Mouse (Mus musculus) gastrocnemius, postnatal 25 days (tissue): ENCODE measurements around the gene Cenpt. TPM values are rescaled to one million over a fixed set of nuclear protein-coding genes. Genes with fewer than 3 reads are reported as not detected.

Source experiments
- DNase-seq: peaks from one replicate; pipeline ENCODE4 v3.0.0; 2022
- long read RNA-seq, 2 experiments: library from polyadenylated mRNA; stranded (forward); transcript quantifications; one replicate each; pipeline ENCODE4 v2.0.0; 2021
- total RNA-seq, 2 experiments: library from RNA; stranded (reverse); gene quantifications; 1 replicate in 1 of 2; 2 replicates in 1 of 2; pipeline ENCODE4 v1.2.3; 2021

The Cenpt gene
- total RNA-seq, result 1 to 10 TPM; 1.2 to 1.7 TPM
- long read RNA-seq, experiment 1, partial matches to known transcripts, result 0 of 2 reads
- long read RNA-seq, experiment 1, other reads (novel, unspliced or antisense), result 0 of 2 reads
- long read RNA-seq, experiment 2, result 0 reads

- no peak for DNase-seq
These were observed at the start of gene Cenpt for GRCm38 (mm10) chr8:105853178-105853577. Gene Cenpt, minus strand, starts transcription at chr8:105853278.

GRCm38 (mm10) chr8:105900941-105901616, 48.0 kb upstream of the Cenpt start:
- no peak for DNase-seq

DNA sequence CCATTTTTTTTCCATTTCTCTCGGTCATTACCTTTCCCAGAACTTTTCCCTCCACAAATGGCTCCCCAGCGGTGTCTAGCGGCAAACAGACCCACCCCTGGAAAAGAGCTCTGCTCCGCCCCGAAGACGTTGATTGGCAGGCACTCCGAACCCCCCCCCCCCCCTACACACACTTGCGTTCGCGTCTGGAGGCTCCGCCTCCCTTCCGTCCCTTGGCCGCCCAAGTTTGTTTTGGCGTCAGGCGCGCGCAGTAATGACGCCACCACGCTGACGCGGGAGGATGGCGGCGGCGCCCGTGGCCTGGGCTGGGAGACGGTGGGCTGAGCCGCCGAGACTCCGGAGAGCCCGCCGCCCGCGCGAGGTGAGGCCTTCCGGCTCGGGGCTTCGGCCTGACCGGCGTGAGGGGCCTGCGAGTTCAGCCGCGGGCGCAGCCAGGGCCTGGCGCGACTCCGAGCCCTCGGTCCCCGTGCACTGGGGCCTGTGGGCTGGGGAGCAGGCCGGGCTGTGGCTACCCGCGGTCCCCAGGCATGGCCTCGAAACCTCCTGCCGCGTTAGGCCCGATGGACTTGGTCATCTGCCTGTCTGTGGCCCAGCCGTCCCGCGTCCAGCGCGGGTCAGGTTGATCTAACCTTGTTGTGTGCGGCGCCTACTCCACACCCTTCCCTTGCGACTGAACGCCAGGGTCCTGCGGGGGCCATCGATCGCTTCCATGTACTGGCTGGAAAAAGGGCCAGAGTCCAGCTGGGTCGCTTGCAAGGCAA, 47.3 kb upstream of the Cenpt start, which contains the start of gene Pskh1:
Pskh1 (plus strand) TSS at position 262 of the 761 bp plus-strand sequence.
- DNase-seq, result peak; percentile 90

- DNase-seq, result no peak
These were observed 44.9 kb upstream of the Cenpt start for GRCm38 (mm10) chr8:105897801-105898480.

DNA sequence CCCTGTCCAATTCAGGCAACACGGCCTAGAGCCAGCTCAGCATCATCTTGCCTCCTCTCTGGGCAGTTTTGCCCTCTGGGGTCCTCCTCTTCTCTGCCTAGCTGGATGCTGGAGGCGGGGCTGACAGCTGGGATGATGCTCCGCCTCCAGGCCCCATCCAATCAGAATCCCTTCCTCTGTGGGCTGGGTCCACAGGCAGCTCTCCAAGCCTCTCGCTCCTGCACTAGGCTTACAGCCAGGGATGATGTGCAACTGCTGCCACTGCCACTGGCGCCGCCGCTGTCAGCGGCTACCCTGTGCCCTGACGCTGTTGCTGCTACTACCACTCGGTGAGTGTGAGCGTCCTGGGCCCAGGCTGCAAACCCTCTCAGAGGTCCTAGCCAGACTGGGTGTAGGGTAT, 40.3 kb upstream of the Cenpt start, which contains the start of gene Nrn1l:
Nrn1l (plus strand) TSS at position 229 of the 400 bp plus-strand sequence.
- peak; percentile 74 for DNase-seq

GRCm38 (mm10) chr8:105892432-105892831, 39.4 kb upstream of the Cenpt start:
- no peak for DNase-seq

DNA sequence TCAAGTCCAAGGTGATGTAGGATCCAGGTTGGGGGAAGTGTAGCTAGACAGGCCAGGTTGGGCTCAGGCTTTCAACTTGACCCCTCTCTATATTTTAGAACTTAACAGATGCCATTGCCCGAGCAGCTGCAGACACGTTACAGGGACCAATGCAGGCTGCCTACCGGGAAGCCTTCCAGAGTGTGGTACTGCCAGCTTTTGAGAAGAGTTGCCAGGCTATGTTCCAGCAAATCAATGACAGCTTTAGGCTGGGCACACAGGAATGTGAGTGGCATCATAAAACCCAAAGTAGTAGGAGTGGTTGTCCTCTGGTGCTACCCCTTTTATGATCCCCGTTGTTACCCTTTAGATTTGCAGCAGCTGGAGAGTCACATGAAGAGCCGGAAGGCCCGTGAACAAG, 37.8 kb upstream of the Cenpt start:
- peak; percentile 51 for DNase-seq

DNA sequence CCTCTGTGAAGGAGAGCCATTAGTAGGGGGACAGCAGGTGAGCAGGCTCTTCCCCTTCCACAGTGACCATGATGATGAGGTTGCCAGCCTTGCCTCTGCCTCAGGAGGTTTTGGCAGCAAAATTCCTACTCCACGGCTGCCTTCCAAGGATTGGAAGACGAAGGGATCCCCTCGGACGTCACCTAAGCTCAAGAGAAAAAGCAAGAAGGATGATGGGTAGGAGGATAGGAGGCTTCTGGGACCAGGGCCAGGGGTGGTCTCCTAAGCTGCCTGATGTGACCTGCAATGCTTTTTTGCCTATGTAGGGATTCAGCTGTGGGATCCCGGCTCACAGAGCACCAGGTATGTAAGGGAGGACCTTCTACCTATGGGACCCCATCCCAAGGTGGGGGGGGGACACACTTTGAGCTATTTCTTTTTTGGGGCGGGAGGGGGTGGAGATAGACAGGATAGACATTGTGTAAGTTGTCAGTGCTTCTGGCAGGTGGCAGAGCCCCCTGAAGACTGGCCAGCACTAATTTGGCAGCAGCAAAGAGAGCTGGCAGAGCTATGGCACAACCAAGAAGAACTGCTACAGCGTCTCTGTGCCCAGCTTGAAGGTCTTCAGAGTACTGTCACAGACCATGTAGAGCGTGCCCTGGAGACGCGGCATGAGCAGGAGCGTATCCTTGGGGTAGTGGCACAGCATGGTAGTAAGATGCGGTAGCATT, 36.8 kb upstream of the Cenpt start:
- no peak for DNase-seq

GRCm38 (mm10) chr8:105880754-105881520, 27.9 kb upstream of the Cenpt start, which contains the start of gene Edc4:
Gene Edc4, plus strand, starts transcription at chr8:105880881.
- DNase-seq, result peak; percentile 76

DNA sequence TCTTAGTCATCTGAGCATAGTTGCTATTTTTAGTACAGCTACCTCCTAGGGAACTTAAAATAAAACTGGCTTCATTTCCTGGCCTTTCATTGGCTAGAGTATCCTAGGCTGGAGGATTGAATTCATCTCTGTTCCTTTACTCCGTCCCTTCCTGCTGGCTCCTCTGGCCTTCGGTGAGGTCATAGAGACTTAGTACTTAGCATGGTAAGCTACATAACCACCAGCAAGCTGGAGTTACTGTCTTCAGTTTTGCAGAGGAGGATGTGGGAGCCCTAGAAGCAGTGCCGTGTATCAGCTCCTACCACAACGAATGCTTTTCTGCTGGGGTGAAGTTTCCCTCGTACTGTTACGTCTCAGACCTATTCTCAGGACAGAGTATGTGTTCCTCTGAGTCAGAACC, 21.2 kb upstream of the Cenpt start:
- peak; percentile 57 for DNase-seq

DNA sequence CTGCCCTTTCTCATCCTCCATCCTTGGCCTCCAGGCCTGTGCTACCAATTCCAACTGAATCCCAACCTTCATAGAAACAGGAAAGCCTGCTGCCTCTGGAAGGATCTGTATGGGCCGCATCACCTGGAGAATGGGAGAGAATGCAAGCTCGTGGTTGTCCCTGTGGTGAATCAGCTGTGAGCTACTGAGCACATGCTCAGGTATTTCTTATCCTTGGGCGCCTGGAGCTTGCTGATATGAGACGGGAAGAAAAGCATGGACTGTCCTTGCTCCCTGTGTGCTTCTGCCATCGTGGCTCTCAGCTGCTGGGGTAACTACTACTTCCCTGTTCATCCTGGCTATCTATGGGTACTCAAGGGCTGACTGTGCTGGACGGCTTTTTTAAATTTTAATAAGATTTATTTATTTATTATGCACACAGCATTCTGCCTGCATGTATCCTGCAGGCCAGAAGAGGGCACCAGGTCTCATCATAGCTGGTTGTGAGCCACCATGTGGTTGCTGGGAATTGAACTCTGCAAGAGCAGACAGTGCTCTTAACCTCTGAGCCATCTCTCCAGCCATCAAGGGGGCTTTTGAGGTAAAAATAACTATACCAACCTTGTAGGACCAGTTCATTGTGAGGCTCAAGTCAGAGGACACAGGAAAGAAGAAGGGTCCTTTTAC, 13.4 kb upstream of the Cenpt start:
- DNase-seq, result no peak

- no peak for DNase-seq
These were observed 8.9 kb upstream of the Cenpt start for GRCm38 (mm10) chr8:105861951-105862350.

DNA sequence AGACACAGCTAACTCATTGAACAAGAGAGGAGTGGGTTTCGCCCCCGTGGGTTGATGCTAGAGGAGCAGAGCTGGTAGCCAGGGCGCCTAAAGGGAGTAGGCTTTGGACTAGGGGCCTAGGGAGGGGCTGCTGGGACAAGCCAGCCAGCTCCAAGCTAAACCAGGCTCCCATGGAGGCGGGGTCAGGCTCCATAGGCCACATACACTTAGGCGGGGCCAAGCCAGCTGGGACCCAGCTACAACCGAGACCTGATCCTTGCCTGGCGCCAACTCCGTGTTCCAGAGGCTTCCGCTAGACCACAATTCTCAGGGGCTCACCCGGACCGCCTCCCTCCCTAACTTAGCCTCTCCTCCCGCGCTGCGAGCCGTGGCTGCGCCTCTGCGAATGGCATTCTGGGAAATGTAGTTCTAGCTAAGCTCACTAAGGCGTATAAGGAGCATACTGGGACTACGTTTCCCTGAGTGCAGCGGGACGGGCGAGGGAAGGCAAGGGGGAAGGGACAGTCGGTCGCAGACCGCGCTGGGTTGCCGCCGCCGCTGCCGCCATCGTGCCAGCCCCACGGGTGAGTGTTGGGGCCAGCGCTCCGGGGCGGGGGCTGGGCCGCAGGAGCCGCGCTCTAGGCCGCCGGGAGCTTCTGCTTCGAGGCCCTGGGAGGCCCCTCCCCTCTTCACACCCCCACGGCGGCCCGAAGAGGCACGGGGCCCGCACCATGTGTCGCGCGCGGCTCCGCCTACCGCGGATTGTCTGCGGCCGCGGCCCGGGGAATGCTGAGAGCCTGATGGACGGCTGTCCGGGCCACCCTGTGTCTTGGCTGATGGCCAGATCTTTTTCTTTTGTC, 7.3 kb upstream of the Cenpt start, which contains the start of gene Nutf2:
Nutf2 (plus strand) TSS at position 438 of the 839 bp plus-strand sequence.
- peak; percentile 99 for DNase-seq

- no peak for DNase-seq
These were observed 6.2 kb upstream of the Cenpt start for GRCm38 (mm10) chr8:105859314-105859713.

- no peak for DNase-seq
These were observed 5.4 kb upstream of the Cenpt start for GRCm38 (mm10) chr8:105858495-105858894.

DNA sequence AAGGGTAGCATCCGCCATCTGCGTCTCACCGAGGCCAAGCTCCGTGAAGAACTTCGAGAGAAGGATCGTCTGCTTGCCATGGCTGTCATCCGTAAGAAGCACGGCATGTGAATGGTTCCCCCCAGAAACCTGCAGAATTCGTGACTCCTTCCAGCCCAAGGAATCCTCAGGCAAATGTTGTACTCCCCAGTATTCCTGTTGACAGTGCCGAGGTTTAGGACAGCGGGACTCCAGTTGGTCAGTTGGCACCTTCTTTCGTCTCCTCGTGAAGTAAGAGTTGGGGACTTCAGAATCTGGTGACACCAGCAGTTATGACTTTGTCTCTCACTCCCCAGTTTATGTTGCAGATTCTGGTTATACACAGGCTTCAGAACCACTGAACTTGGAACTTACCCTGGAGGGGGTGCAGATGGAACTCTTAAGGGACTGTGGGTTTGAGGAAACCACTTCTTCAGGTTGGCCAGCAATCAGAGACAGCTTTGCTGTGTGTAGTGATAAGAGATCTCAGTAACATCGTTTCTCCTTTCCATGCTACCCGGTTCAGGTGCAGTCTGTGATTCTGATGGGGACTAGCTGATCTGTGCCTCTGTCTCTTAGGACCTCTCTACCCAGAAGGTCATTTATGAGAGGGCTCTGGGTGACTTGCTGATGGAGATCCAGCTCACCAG, 3.2 kb upstream of the Cenpt start:
- no peak for DNase-seq

DNA sequence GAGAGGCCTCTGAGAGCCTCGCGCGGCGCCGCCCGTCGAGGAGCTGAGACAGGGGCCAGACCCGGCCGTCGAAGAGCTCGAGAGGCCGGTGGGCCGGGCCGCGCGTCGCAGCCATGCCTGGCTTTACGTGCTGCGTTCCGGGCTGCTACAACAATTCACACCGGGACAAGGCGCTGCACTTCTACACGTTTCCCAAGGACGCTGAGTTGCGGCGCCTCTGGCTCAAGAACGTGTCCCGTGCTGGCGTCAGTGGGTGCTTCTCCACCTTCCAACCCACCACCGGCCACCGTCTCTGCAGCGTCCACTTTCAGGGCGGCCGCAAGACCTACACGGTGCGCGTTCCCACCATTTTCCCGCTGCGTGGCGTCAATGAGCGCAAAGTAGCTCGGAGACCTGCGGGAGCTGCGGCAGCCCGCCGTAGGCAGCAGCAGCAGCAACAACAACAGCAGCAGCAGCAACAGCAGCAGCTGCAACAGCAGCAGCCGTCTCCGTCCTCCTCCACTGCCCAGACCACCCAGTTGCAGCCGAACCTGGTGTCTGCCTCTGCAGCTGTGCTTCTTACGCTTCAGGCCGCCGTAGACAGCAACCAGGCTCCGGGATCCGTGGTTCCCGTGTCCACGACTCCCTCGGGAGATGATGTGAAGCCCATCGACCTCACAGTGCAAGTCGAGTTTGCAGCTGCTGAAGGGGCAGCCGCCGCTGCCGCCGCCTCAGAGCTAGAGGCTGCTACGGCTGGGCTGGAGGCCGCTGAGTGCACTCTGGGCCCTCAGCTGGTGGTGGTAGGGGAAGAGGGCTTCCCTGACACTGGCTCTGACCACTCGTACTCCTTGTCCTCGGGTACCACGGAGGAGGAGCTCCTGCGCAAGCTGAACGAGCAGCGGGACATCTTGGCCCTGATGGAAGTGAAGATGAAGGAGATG, 2.4 kb upstream of the Cenpt start:
- DNase-seq, result no peak

- peak; percentile 91 for DNase-seq
These were observed 1.7 kb upstream of the Cenpt start, which contains the start of gene Thap11 for GRCm38 (mm10) chr8:105854715-105855216. Gene Thap11, plus strand, starts transcription at chr8:105855132.
